Mouse (Mus musculus) adrenal gland, postnatal 36 days (tissue): Measurements from ENCODE around the gene Krtap20-2. TPM values are rescaled to one million over a fixed set of nuclear protein-coding genes. Genes with fewer than 3 reads are reported as not detected.
"Not testable (repeated sequence)": the region's sequence is repeated elsewhere in the genome, so short reads cannot be mapped to it uniquely, and the experiment has no call there.

Source experiments
- DNase-seq, 2 experiments: peaks; one replicate each; pipeline ENCODE4 v3.0.0; 2021; ENCODE audit warnings: mixed read lengths in 1 of 2
- long read RNA-seq, 2 experiments: library from polyadenylated mRNA; stranded (forward); transcript quantifications; one replicate each; pipeline ENCODE4 v2.0.0; 2021; ENCODE audit warnings: borderline sequencing depth in 2 of 2
- total RNA-seq, 2 experiments: library from RNA; stranded (reverse); gene quantifications; 2 replicates each; pipeline ENCODE4 v1.2.3; 2021

Gene Krtap20-2
- not detected for total RNA-seq
- long read RNA-seq, experiment 1, result 0 reads
- long read RNA-seq, experiment 2, result 0 reads

DNA sequence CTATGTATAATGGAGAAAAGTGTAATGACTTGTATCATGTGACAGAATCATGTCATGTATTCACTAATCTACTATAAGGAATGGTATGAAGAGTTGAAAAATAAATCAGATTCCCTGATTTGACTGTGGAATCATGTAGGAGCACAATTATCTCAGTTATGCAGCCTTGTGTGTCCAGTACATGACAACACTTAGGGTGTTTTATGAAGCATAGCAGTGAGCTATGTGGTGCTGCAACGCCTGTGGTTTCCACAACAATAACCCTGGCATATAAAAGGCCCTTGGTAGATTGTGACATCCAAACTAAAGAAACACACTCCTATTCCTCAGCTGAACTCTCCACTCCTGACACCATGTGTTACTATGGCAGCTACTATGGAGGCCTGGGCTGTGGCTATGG is at the start of gene Krtap20-2:
Gene Krtap20-2, plus strand, starts transcription at position 301 of the 400 bp plus-strand sequence.
- DNase-seq, result no peak

GRCm38 (mm10) chr16:89157652-89158051 is 48.0 kb upstream of the Krtap20-2 start, which contains the start of gene Gm9789:
Gene Gm9789, plus strand, starts transcription at chr16:89157952.
- no peak for DNase-seq

- DNase-seq, result not testable (repeated sequence)
Observed at GRCm38 (mm10) chr16:89169190-89169589, 36.5 kb upstream of the Krtap20-2 start, which contains the start of gene Gm7735. Gene Gm7735, plus strand, starts transcription at chr16:89169490.

- no peak for DNase-seq
Observed at GRCm38 (mm10) chr16:89174435-89174834, 31.2 kb upstream of the Krtap20-2 start, which contains the start of gene 1110057P08Rik. Gene 1110057P08Rik, plus strand, starts transcription at chr16:89174735.

DNA sequence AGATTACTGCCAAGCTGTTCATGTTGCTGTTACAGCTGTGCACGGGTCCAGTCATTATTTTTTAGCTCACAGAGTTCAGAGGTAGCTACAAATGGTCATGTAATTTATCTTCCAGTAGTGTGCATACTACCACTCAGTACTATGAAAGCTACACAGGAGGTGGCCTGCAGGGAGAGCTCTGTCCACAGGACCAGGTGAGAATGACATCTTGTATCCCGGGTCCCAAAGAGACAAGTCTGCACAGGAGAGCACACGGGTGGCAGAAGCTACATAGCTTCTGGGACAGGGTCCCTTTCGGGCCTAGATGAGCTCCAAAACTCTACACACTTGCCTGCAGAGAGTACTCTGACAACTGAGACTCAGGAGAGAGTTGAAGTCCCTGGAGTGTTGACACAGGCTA is 17.0 kb upstream of the Krtap20-2 start:
- no peak for DNase-seq

Other genes with a start within 250 kb of the Krtap20-2 start
- not detected for gene Krtap16-3, start 243.0 kb upstream of the Krtap20-2 start, total RNA-seq
- not detected for gene Krtap22-2, start 195.1 kb upstream of the Krtap20-2 start, total RNA-seq
- not detected for gene Gm10229, start 190.6 kb upstream of the Krtap20-2 start, total RNA-seq
- gene Krtap6-1, start 174.2 kb upstream of the Krtap20-2 start, total RNA-seq, result not detected
- not detected for gene Gm10228, start 164.4 kb upstream of the Krtap20-2 start, total RNA-seq
- gene Krtap6-5, start 158.0 kb upstream of the Krtap20-2 start, total RNA-seq, result not detected
- not detected for gene 1110025L11Rik, start 141.9 kb upstream of the Krtap20-2 start, total RNA-seq
- gene Krtap6-3, start 121.8 kb upstream of the Krtap20-2 start, total RNA-seq, result not detected
- gene Gm6358, start 65.0 kb upstream of the Krtap20-2 start, total RNA-seq, result not detected
- gene Gm10061, start 54.8 kb upstream of the Krtap20-2 start, total RNA-seq, result not detected
- not detected for gene Gm9789, start 47.9 kb upstream of the Krtap20-2 start, total RNA-seq
- not detected for gene Gm7735, start 36.4 kb upstream of the Krtap20-2 start, total RNA-seq
- gene 1110057P08Rik, start 31.1 kb upstream of the Krtap20-2 start, total RNA-seq, result not detected
- gene Krtap21-1, start 198.0 kb downstream of the Krtap20-2 start, total RNA-seq, result not detected
- not detected for gene Krtap6-2, start 214.2 kb downstream of the Krtap20-2 start, total RNA-seq